Mouse (Mus musculus) lung, postnatal 0 days (tissue): ENCODE results near the gene Ccdc88c.

ENCODE experiments used
- CTCF ChIP-seq: IDR thresholded peaks from 2 replicates; pipeline ENCODE4 v1.5.1; 2016; ENCODE audit warnings: antibody characterized with exemption, mild to moderate bottlenecking
- EP300 ChIP-seq: IDR thresholded peaks from 2 replicates; pipeline ENCODE4 v1.6.1; 2016; ENCODE audit warnings: antibody characterized with exemption, mild to moderate bottlenecking, control low read depth

DNA sequence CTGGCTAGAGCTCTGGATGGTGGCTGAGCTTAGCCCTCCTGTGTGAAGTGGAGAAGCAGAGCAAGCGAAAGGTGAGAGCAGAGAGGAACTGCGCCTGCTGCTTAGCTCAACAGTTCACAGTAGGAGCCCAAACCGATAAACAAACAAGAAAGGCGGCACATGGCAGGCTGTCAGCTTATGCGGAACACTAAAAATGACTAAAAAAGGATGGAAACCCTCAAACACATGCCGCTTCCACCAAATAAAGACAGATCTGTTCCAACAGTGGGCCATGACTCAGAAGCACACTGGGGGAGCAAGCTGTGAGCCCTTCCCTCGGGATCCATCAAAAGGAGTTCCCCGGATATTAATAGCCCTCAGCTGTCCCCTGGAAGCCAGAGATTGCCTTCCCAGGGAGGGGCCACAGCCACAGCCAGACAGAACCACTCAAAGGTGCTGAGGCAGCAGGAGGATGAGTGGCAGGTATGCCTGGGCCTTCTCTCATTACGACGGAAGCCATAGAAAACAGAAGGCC lies 20.8 kb downstream of the Ccdc88c start:
- no peak for TF ChIP-seq CTCF
- no peak for TF ChIP-seq EP300
